Mouse (Mus musculus): ENCODE measurements at regions not wholly inside any gene's neighbourhood (a gene's known extent, or its start where the extent isn't known, plus 50 kb on each side); places are given as distances from the start of the nearest gene placed in this dataset.

- DNase-seq, result no peak
- intact Hi-C loops (cut with DNase I), result no loop called here
These were observed 225.7 kb upstream of the Lrrn1 start for GRCm38 (mm10) chr6:107303676-107304369.

DNA sequence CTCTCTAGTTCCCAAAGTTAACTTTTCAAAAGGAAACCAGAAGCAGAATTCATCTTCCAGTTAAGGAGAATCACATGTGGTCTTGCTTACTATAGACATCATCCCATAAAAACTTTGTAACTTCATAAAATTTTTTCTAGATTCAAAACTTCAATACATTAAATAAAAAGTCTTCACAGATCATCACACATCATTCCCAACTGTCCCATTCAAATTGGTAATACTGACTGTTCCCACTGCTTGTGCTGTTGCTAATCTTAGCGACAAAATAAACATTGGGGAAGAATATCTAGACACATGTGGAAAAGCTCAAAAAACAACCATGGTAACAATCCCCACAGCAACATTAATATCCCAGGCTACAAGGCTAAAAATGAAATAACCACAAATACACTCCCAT is 210.0 kb upstream of the Lrrn1 start:
- DNase-seq, result no peak
- intact Hi-C loops (cut with DNase I), result no loop called here

- peak; percentile 8 for DNase-seq
- intact Hi-C loops (cut with DNase I), result no loop called here
These were observed 179.1 kb upstream of the Lrrn1 start for GRCm38 (mm10) chr6:107350503-107350902.

- DNase-seq, result no peak
- intact Hi-C loops (cut with DNase I), result no loop called here
These were observed 154.3 kb upstream of the Lrrn1 start for GRCm38 (mm10) chr6:107375274-107375673.

DNA sequence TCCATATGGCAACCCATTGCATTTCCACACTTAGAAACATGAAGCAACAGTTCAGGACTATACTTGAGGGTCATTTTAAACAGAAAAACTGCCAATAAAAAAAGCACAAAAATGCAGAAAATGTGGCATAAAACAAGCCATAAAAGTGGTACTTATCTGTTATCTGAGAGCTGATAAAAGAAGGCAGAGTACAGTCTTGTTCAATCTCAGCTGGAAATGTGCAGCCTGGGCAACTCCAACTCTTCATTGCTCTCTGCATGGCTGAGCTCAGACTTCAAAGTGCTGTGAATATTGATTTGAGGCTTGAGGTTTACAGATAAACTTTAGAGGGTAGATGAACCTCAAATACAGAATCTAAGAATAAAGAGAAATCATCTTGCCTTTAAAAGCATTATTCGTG is 151.1 kb upstream of the Lrrn1 start:
- intact Hi-C loops (cut with DNase I), result no loop called here
- DNase-seq, result no peak

DNA sequence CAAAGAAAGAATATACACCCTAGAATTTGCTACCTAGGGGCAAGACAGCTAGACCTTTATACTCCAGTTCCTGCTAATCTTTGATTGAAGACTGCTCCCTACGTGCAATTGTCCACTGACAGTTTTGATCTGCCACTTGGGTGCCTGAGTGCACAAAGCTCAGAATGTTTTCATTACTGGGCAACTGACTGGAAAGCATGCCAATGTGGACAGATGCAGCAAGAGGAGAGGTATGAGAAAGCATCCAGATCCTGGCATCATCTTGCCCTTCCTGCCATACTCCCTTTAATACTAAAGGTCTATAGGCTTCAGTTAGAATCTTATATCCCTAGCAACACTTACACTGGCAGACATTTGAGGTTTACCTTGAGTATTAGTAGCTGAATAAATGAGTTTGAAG is 148.9 kb upstream of the Lrrn1 start:
- intact Hi-C loops (cut with DNase I), result no loop called here
- DNase-seq, result no peak

DNA sequence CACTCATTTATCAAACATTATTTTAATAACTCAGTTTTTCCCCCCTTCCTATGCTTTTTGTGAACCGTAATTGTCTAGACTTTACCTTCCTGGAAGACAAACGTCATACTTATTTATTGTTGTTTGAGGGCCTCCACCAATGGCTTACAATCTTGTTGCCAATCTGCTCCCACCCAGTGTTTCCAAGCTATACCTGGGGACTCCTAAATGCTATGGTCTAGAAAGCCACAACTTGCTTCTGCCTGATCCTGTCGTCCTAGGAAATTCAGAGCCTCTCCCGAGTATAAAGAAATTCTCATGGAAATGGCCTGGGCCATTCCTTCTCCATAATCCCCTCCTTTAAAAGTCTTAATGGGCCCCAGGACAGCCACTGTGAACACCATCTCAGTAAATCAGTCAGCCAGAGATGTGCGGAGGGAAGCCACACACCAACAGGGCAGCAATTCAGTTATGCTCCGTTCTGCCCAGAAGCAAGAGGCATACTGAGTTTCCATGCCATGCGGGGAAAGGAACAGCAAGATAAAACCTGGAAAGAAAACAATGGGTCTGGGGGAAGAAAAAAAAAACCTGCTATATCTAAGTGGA is 143.4 kb upstream of the Lrrn1 start:
- intact Hi-C loops (cut with DNase I), result no loop called here
- DNase-seq, result no peak

DNA sequence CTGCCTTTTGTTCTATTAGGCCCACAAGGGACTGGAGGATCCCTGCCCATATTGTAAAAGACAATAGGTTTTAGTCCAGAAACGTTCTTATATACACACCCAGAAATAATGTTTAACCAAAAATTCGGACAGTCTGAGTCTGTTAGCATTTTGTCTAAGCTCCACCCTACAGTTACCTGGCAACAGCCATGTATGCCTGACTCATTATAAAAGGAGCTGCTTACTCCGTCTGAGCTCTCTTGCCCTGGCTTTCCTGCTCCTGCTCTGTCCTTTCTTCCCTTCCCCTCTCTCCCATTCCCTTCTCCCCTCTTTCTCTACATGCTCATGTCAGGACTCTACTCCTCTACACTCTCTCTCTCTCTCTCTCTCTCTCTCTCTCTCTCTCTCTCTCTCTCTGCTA is 139.7 kb upstream of the Lrrn1 start:
- intact Hi-C loops (cut with DNase I), result no loop called here
- DNase-seq, result no peak

DNA sequence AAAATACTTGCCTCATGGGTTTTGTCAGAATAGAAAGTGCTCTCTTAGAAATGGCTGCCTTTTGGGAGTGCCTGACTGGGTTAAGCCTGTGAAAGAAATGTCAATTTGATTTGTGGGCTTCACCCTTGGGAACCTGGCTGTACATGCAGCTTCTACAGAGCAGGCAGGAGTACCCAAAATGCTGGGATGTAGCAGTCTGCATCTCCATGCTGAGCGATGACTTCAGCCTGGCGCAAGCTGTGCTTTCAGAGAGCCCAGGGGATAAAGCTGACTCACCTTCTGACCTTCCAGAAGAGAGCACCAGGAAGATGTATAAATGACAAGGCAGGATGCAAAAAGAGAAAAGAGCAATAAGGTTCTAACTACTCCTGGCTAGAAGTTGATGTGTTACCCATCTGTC is 135.0 kb upstream of the Lrrn1 start:
- intact Hi-C loops (cut with DNase I), result no loop called here
- DNase-seq, result no peak

DNA sequence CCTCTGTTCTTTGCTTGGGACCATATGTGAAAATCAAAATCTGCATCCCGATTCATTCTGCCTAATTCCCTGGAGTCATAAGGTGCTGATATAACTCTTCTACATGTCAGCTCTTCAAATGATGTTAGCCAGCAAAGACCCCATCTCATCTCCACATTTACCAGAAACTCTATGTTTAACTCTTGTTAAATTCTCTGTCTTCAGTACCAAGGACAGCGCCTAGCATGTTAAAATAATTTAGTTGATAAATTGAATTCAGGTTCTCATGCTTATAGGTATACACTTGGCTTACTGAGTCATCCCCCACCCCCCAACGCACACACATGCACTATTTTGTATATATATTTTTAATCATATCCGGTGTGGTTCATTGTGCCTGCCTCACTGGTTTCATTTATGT is 113.8 kb upstream of the Lrrn1 start:
- no peak for DNase-seq
- intact Hi-C loops (cut with DNase I), result no loop called here

DNA sequence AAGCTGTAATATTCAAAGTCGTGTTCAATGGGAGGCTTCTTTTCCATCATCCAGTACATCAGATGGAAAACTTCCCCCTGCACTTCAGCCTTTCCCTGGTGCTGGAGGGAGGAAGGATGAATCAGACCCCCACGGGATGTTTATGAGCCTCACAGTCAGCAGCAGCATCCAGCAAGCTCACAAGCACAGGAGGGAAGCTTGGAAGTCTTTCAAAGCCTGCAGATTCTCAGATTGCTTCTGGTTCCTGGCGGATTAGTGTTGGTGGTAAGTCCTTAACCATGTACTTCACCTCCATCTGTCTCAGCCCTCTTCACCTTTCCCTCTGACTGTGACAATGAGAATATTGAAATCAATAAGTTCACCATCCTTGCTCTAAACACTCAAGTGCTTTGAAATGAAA is 107.5 kb upstream of the Lrrn1 start:
- intact Hi-C loops (cut with DNase I), result no loop called here
- DNase-seq, result no peak

DNA sequence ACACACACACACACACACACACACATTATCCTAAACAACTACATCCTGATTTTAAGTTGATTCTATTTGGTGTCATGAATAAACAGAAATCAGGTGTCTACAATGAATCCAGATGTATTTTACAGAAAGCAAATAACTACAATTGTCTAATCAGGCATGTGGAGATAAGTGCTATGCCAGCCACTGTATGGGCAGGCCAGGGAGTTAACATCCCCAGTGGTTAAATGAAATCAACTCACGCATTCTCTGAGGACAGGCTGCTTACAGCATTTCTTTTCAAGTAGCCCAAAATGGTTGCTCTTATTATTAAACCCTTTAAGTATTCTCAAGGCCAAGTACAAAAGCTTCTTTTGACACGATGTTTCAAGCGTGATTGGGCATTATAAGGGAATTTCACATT is 103.0 kb upstream of the Lrrn1 start:
- no peak for DNase-seq
- intact Hi-C loops (cut with DNase I), result no loop called here

- intact Hi-C loops (cut with DNase I), result no loop called here
- DNase-seq, result peak; percentile 56
These were observed 98.5 kb upstream of the Lrrn1 start for GRCm38 (mm10) chr6:107431033-107431432.

DNA sequence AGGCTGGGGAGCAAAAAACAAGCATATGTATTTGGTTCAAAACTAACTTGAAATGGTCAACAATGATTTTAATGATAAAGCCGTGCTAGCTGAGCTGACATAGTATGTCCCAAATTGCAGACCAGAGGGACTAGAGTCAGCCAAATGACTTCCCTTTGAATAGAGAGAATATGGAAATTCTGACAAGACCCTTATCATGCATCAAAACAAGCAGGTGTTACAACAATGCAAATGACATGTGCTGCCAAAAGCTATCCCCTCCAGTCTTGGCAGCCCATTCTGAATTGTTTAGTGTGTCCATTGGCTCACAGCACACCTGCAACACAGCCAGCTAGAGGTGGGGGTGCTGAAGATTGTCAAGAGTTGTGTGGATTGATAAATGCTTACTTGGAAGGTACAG is 87.5 kb upstream of the Lrrn1 start:
- DNase-seq, result peak; percentile 18
- intact Hi-C loops (cut with DNase I), result no loop called here

DNA sequence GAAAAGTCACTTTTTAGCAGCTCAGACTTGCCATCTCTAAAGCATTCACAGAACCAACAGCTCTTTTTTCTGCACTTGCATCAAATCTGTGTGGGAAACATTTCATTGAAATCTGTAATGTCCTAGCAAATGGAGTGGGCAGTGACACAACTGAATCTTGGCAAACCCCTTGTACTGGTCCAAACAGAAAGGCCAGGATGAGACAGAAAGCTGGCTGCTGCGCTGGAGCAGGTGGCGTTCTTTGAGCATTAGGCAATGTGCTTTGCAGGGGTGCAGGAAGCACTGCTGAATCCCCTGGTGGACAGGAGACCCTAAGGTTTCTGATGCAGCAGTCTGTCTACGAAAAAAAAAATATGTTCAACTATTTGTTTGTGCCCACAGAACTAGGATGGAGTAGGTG is 85.2 kb upstream of the Lrrn1 start:
- intact Hi-C loops (cut with DNase I), result no loop called here
- DNase-seq, result peak; percentile 31

GRCm38 (mm10) chr6:107459220-107459619 is 70.3 kb upstream of the Lrrn1 start:
- intact Hi-C loops (cut with DNase I), result no loop called here
- DNase-seq, result no peak

- DNase-seq, result no peak
- intact Hi-C loops (cut with DNase I), result no loop called here
These were observed 67.1 kb upstream of the Lrrn1 start for GRCm38 (mm10) chr6:107462440-107462839.

DNA sequence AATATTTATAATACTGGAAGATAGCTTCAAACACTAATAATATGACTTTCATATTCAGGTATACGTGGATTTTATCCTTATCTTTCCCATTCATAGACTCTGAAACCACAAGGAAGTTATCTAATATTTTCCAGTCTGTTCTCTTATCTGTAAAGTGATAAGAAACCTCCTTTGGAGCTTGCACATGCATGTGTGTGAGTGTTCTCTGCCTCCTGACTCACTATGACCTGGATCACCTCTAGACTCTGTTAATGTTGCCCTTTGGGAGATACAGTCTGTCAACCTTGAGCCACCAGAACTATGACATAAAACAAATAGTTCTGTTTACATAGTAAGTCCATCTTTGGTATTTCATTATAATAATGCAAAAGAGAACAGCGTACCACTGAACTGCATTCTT is 56.2 kb upstream of the Lrrn1 start:
- intact Hi-C loops (cut with DNase I), result no loop called here
- DNase-seq, result no peak

GRCm38 (mm10) chr6:107474125-107474524 is 55.4 kb upstream of the Lrrn1 start:
- intact Hi-C loops (cut with DNase I), result no loop called here
- no peak for DNase-seq
